Mouse (Mus musculus): Measurements from ENCODE around the gene Ifi47. TPM values are rescaled to one million over a fixed set of nuclear protein-coding genes. Genes with fewer than 3 reads are reported as not detected.
A peak's percentile ranks its signal among the peaks of the same experiment; 100 is the strongest.
"Not testable (repeated sequence)": the region's sequence is repeated elsewhere in the genome, so short reads cannot be mapped to it uniquely, and the experiment has no call there.

Ifi47 gene
- polyA plus RNA-seq (2015; fragmentation: Nextera tagmentation; extraction: Ambion mirVana), result 2.6 and 3.1 TPM in 2 replicates

DNA sequence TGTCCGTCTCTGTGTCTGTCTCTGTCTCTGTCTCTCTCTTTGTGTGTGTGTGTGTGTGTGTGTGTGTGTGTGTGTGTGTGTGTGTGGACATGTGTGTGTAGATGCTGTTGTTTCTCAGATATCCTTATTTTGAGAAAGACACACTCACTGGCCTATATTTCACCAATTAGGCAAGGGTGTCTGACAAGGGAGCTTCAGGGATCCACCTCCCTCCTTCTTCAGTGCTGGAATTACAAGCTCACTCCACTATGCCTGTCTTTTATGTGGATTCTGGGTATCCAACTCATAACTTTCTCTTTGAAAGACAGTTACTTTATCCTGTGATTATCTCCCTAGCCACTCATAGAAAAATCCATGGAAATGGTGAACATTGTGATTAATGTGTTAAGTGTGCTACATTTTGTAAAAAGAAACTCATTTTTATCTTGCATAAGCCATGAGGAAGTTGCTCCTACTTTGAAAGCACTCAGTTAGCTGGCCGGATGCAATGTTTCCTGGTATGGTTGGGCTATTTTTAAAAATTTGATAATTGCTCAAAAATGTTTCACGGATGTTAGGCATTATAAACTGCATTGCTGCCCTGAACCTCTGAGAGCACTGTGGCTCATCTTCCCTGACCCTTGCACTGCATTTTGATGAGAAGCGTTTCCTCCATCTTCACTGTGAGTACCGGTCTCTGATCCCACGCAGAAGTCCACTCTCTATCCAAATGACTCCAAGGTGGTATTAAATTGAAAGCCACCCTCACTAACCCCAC lies at the start of gene Ifi47:
TSS of gene Ifi47 (plus strand) at position 587 of the 757 bp plus-strand sequence.
- not testable (repeated sequence) for ATAC-seq (ENCODE audit: borderline replicate concordance, extremely low read depth, low FRiP score, low TSS enrichment); H3K9ac ChIP-seq; H3K4me3 ChIP-seq; H3K9me3 ChIP-seq; H3K27me3 ChIP-seq; H3K4me2 ChIP-seq; H3K4me1 ChIP-seq; H3K36me3 ChIP-seq
- WGBS, result 44% methylated on average over 6 of the region's 6 CpGs
- H3K27ac ChIP-seq, result peak within 1 kb of the TSS; percentile 47

DNA sequence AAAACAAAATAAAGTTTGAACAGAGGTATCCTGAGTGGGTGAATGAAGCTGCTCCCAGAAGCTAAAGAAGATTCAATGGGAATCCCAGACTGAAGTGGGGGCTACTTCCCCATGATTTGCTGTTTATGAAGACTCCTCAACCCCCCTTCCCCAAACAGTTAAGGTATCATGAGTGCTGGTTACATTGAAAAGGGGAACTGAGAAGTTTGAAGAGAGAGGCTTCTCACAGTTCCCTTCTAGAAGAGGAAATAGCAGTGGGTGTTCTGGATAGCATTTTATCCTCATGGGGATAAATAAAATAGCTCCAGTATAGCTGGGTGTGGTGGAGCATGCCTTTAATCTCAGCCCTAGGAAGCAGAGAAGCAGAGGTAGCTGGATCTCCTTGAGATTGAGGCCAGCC lies 26.3 kb upstream of the Ifi47 start:
- not testable (repeated sequence) for H3K27ac ChIP-seq; H3K4me1 ChIP-seq; ATAC-seq (ENCODE audit: borderline replicate concordance, extremely low read depth, low FRiP score, low TSS enrichment); H3K9me3 ChIP-seq; H3K27me3 ChIP-seq; H3K9ac ChIP-seq; H3K4me3 ChIP-seq; H3K4me2 ChIP-seq; H3K36me3 ChIP-seq

DNA sequence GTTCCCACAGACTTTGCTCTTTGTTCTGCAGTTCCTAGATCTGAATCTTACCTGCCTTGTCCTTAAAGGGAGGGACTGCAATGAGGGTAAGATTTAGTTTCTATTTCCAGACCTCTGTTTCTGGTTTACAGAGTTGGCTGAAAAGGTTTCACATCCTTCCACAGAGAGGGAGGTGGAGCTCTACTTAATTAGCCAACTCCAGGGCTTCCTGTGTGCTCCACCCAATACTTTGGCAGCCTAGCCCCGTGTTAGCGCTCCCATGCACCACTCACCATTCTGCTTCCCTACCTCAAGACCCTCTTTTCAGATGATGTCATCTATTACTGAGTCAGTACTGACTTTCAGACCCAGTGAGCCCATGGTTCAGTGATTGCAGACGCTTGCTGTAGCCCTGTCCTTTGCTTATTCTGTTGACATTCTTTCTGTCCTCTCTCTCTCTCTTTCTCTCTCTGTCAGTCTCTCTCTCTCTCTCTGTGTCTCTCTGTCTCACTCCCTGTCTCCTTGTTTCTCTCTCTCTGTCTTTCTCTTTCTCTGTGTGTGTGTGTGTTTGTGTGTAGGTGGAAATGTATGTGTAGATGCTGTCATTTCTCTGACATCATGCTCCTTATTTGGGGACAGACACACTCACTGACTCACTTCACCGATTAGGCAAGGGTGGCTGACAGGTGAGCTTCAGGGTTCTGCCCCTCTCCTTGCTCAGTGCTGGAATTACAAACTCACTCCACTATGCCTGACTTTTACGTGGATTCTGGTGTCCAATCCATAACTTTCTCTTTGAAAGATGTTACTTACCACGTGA lies 25.1 kb upstream of the Ifi47 start, which contains the start of gene 9930111J21Rik2:
TSS of gene 9930111J21Rik2 (minus strand) at position 150 of the 799 bp plus-strand sequence.
- not testable (repeated sequence) for H3K9me3 ChIP-seq; H3K4me2 ChIP-seq; H3K4me1 ChIP-seq; H3K4me3 ChIP-seq; H3K36me3 ChIP-seq; ATAC-seq (ENCODE audit: borderline replicate concordance, extremely low read depth, low FRiP score, low TSS enrichment); H3K27ac ChIP-seq; H3K9ac ChIP-seq; H3K27me3 ChIP-seq
- WGBS, result 82% methylated on average over 1 of the region's 6 CpGs

DNA sequence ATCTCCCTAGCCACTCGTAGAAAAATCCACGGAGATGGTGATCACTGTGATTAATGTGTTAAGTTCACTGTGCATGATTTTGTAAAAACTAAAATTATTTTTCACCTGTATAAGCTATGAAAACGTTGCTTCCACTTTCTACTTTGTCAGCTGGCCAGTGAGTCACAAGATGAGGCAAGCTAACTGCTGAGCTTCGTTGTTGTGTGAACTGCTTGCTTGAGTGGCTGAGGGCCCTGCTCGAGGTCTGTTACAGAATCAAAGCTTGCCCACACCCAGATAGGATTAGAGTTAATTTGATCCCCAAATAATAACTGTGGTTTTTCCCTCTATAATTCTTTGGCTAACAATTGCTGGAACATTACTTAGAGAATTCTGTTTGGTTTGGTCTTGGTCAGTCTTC lies 24.5 kb upstream of the Ifi47 start:
- WGBS, result no CpG with 5 or more reads among the region's 5 CpGs
- not testable (repeated sequence) for H3K9ac ChIP-seq; H3K4me1 ChIP-seq; H3K27ac ChIP-seq; H3K9me3 ChIP-seq; ATAC-seq (ENCODE audit: borderline replicate concordance, extremely low read depth, low FRiP score, low TSS enrichment); H3K27me3 ChIP-seq; H3K36me3 ChIP-seq; H3K4me2 ChIP-seq; H3K4me3 ChIP-seq

DNA sequence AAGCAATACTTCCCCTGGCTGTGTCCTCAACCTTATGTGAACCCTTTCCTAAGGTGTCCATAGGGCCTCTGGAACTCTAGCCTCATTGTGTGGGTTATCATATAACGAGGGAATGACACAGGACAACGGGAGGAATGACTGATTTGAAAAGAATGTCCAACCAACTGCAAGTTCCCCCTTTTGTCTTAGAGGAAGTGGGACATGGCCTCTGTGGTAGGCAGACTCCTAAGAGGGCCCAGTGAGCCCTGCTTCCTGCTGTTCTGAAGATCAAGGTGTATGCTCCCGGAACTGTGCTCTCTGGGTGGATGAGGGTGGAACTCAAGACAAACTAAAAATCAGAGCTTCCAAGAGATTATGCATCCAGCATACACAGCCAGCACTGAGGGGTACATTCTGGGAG lies 16.3 kb upstream of the Ifi47 start:
- not testable (repeated sequence) for H3K9me3 ChIP-seq; H3K9ac ChIP-seq; H3K36me3 ChIP-seq; ATAC-seq (ENCODE audit: borderline replicate concordance, extremely low read depth, low FRiP score, low TSS enrichment); H3K4me2 ChIP-seq; H3K4me1 ChIP-seq; H3K27ac ChIP-seq; H3K27me3 ChIP-seq; H3K4me3 ChIP-seq
- 52% methylated on average over 2 of the region's 3 CpGs for WGBS

DNA sequence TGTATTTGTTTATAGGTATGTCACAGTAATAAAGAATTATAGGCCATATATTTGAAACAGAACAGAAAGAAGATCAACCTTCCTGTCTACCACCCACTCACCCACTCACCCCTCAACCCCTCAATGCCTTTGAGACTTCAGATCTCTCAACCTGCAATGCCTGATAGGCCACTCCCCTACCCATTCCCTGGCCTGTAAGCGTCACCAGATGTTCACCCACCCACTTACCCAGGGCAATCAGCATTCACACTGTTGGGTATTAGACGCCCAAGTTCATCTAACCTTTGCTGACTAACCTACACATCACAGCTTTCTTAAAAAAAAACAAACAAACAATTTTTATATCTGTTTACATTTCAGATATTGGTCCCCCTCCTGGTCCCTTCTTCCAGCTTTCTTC lies 14.5 kb upstream of the Ifi47 start:
- H3K27ac ChIP-seq; ATAC-seq (ENCODE audit: borderline replicate concordance, extremely low read depth, low FRiP score, low TSS enrichment); H3K4me3 ChIP-seq; H3K9ac ChIP-seq; H3K9me3 ChIP-seq; H3K4me2 ChIP-seq; H3K36me3 ChIP-seq; H3K4me1 ChIP-seq; H3K27me3 ChIP-seq: not testable (repeated sequence)
- WGBS, result 42% methylated on average over 2 of the region's 2 CpGs

DNA sequence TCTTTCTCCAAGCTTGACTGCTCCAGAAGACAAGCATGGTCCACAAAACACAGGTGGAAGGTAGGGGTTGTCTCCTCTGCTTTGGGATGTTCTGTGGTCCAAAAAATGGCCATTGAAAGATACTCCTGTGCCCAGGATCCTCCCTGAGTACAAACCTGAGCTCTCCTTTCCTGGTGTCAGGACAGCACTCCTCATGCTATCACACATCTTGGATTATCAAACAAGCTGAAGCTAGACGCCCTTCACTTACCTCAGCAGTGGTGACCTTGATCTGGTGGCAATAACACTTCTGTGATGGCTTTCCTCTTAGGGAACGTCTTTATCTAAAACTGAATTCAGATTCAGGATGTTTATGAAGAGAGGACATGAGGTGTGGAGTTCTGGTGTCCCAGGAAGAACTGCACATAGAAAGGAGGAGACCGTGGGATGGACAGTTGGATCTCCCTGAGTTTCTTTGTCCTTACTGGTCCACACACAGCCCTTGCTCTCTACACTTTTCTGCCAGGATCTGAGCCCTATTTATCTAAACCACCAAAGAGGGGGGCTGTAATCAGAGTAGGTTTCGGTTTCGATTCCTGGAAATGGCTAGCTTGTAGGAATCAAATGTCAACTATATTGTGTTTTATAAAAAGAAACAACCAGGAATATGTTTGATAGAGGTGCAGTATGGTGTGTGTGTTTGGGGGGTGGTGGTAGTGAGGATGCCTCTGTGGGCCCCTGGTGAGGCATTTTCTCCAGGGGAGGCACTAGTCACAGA lies 12.5 kb upstream of the Ifi47 start, which contains the start of gene Tgtp2:
TSS of gene Tgtp2 (minus strand) at position 494 of the 757 bp plus-strand sequence.
- 66% methylated on average over 5 of the region's 5 CpGs for WGBS
- ATAC-seq (ENCODE audit: borderline replicate concordance, extremely low read depth, low FRiP score, low TSS enrichment); H3K27ac ChIP-seq; H3K4me1 ChIP-seq; H3K27me3 ChIP-seq; H3K36me3 ChIP-seq; H3K9ac ChIP-seq; H3K9me3 ChIP-seq; H3K4me2 ChIP-seq; H3K4me3 ChIP-seq: not testable (repeated sequence)

DNA sequence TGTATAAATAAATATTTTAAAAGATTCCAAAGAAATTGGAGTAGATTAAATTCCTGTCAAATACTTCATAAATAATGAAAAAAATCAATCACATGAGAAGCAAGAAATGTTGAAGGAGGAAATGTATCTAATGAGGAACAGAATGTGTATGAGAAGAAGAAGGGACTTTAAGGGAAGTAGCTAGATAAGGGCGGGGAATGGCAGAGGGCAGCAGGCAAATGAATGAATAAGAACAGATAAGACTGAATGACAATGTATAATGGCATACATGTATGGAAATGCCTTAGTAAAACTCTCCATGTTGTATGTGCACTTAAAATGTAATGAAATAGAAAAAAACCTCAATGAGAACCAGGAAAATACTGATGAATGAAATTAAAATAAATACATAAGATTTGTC lies 8.0 kb upstream of the Ifi47 start:
- Histone ChIP-seq H3K27ac (no peak overlapping the region), H3K27me3 (no peaks in the 10 kb centered on the region), H3K4me2 (no peak overlapping the region), H3K9ac (no peak overlapping the region), H3K9me3 (no peaks in the 10 kb centered on the region), H3K36me3 (no peaks in the 10 kb centered on the region), H3K4me3 (no peak overlapping the region), H3K4me1 (no peaks in the 10 kb centered on the region)
- 81% methylated on average over 1 of the region's 1 CpGs for WGBS
- ATAC-seq (ENCODE audit: borderline replicate concordance, extremely low read depth, low FRiP score, low TSS enrichment), result no peak

DNA sequence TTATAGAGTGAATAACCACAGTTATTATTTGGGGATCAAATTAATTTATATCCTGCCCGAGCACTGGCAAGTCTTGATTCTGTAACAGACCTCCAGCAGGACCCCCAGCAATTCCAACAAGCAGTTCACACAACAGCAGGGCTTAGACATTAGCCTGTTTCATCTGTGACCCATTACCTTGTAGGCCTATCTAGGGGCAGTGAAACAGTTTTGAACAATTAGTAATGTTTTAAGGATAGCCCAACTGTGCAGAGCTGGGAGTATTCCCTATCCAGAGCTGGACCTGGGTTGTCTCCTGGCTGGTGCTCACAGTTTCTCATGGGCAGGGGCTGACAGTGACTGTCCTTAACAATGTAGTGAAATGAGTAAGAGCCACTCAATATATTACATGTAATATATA lies 625 bp downstream of the Ifi47 start:
- WGBS, result 62% methylated on average over 1 of the region's 1 CpGs
- no peak for ATAC-seq (ENCODE audit: borderline replicate concordance, extremely low read depth, low FRiP score, low TSS enrichment)
- H3K27ac ChIP-seq, result no peak overlapping the region; the same call in 1 of the 2 replicates

DNA sequence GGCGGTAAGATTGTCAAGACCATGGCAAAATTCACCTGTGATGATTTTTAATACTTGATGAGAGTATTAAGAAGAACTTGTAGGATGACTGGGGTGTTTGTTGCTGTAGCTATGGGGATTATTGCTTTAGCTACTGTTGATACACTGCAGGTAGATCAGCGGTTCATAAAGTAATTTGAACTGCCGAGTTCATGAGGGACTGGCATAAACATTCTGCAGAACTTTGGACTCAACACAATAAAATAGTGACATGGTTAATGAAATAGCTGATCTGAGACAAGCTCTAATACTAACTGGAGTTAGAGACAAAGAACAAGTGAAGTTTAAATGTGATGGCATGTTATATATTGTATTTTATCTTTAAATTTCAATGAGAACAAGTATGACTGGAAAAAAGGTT lies 2.3 kb downstream of the Ifi47 start:
- 72% methylated on average over 3 of the region's 3 CpGs for WGBS
- Histone ChIP-seq H3K4me2 (no peak overlapping the region), H3K27ac (no peak overlapping the region), H3K9me3 (no peaks in the 10 kb centered on the region), H3K4me1 (no peaks in the 10 kb centered on the region), H3K9ac (no peak overlapping the region), H3K36me3 (no peaks in the 10 kb centered on the region), H3K27me3 (no peaks in the 10 kb centered on the region), H3K4me3 (no peak overlapping the region)
- ATAC-seq (ENCODE audit: borderline replicate concordance, extremely low read depth, low FRiP score, low TSS enrichment), result no peak

More for the DNA sequence above, 625 bp downstream of the Ifi47 start:
- H3K9ac ChIP-seq, result no peak overlapping the region
- H3K9me3 ChIP-seq, result no peaks in the 10 kb centered on the region
- no peaks in the 10 kb centered on the region for H3K4me1 ChIP-seq
- H3K27me3 ChIP-seq, result no peaks in the 10 kb centered on the region
- H3K36me3 ChIP-seq, result no peaks in the 10 kb centered on the region
- H3K4me3 ChIP-seq, result no peak overlapping the region
- no peak overlapping the region for H3K4me2 ChIP-seq

DNA sequence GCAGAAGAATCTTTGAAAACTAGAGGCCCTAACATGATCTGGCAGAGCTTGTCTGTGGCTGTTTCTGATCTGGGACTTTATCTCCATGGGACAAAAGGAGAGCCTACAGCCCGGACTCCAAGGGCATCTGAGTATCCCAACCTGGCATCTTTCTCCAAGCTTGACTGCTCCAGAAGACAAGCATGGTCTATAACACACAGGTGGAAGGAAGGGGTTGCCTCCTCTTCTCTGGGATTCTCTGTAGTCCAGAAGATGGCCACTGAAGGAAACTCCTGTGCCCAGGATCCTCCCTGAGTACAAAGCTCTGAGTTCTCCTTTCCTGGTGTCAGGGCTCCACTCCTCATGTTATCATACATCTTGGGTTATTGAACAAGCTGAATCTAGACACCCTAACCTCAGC lies 4.2 kb downstream of the Ifi47 start:
- no peak for ATAC-seq (ENCODE audit: borderline replicate concordance, extremely low read depth, low FRiP score, low TSS enrichment)
- H3K4me2 ChIP-seq, result no peak overlapping the region
- WGBS, result 83% methylated on average over 1 of the region's 1 CpGs
- H3K36me3 ChIP-seq, result no peaks in the 10 kb centered on the region
- H3K27ac ChIP-seq, result no peak overlapping the region
- H3K27me3 ChIP-seq, result no peaks in the 10 kb centered on the region
- no peaks in the 10 kb centered on the region for H3K4me1 ChIP-seq
- no peak overlapping the region for H3K4me3 ChIP-seq
- H3K9ac ChIP-seq, result no peak overlapping the region
- H3K9me3 ChIP-seq, result no peaks in the 10 kb centered on the region

DNA sequence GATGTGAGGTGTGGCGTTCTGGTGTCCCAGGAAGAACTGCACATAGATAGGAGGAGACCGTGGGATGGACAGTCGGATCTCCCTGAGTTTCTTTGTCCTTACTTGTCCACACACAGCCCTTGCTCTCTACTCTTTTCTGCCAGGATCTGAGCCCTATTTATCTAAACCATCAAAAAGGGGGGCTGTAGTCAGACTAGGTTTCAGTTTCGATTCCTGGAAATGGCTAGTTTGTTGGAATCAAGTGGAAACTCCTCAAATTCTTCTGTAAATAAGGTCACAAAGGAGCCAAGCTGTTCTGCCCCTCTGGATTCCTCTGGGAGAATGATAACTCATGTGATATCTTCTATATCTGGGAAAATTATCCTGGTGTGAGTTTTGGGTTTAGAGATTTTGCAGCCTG lies 5.0 kb downstream of the Ifi47 start:
- 58% methylated on average over 4 of the region's 4 CpGs for WGBS
- H3K27me3 ChIP-seq, result no peaks in the 10 kb centered on the region
- no peaks in the 10 kb centered on the region for H3K36me3 ChIP-seq
- no peak overlapping the region for H3K4me2 ChIP-seq
- no peaks in the 10 kb centered on the region for H3K9me3 ChIP-seq
- no peaks in the 10 kb centered on the region for H3K4me1 ChIP-seq
- no peak for ATAC-seq (ENCODE audit: borderline replicate concordance, extremely low read depth, low FRiP score, low TSS enrichment)
- no peak overlapping the region for H3K27ac ChIP-seq
- H3K9ac ChIP-seq, result no peak overlapping the region
- H3K4me3 ChIP-seq, result no peak overlapping the region

Data from lung, embryonic 15.5 days (tissue).